Mouse (Mus musculus) small intestine, adult 2 months (tissue): ENCODE measurements around the gene Hltf. TPM values are rescaled to one million over a fixed set of nuclear protein-coding genes. Genes with fewer than 3 reads are reported as not detected.
"Not testable (repeated sequence)": the region's sequence is repeated elsewhere in the genome, so short reads cannot be mapped to it uniquely, and the experiment has no call there.

ENCODE experiments used
- H3K27ac ChIP-seq: fragments of 200-500 bp; 2 replicates; pipeline ENCODE4 v1.5.1; 2012; ENCODE audit warnings: low read depth, low read length, control low read depth, inconsistent platforms; ENCODE audit not compliant: insufficient read depth
- H3K27me3 ChIP-seq: fragments of 200-500 bp; 2 replicates; pipeline ENCODE4 v1.6.1; 2012; ENCODE audit warnings: mild to moderate bottlenecking, moderate library complexity, low read length, inconsistent platforms; ENCODE audit not compliant: control insufficient read depth, insufficient read depth
- H3K36me3 ChIP-seq: fragments of 200-500 bp; 2 replicates; pipeline ENCODE4 v1.6.1; 2012; ENCODE audit warnings: mild to moderate bottlenecking, low read length, control low read depth, inconsistent platforms; ENCODE audit not compliant: control insufficient read depth, insufficient read depth
- H3K4me1 ChIP-seq: fragments of 200-500 bp; 2 replicates; pipeline ENCODE4 v1.6.1; 2012; ENCODE audit warnings: low read length, inconsistent platforms, mixed read lengths; ENCODE audit not compliant: control insufficient read depth, insufficient read depth, insufficient read length
- H3K4me3 ChIP-seq: fragments of 200-500 bp; 2 replicates; pipeline ENCODE4 v1.5.1; 2012; ENCODE audit warnings: low read depth, mild to moderate bottlenecking, control low read depth, inconsistent platforms, low read length, moderate library complexity
- CTCF ChIP-seq: fragments of 200-500 bp; IDR thresholded peaks from 2 replicates; pipeline ENCODE4 v1.5.1; 2012; ENCODE audit warnings: low read depth, mild to moderate bottlenecking, control low read depth, inconsistent platforms, low read length, moderate library complexity, mixed read lengths; ENCODE audit not compliant: insufficient replicate concordance, insufficient read length; ENCODE audit errors: extremely low read depth
- POLR2A ChIP-seq: fragments of 200-500 bp; IDR thresholded peaks from 2 replicates; pipeline ENCODE4 v1.6.1; 2012; ENCODE audit warnings: low read depth, mild to moderate bottlenecking, control low read depth, inconsistent platforms, low read length, moderate library complexity
- WGBS: fragments of 180-500 bp; shearing (Covaris S2); methylation state at CpG from one replicate; pipeline ENCODE4 v1.1.7; 2018; 5-methylcytosine and 5-hydroxymethylcytosine counted together
- polyA plus RNA-seq: library from polyadenylated mRNA; depleted of rRNA; stranded (reverse); fragments of >200 nt; gene quantifications from 2 replicates; pipeline ENCODE4 v1.2.3, GENCODE M21; 2012; rRNA removed

The Hltf gene
- polyA plus RNA-seq: 0.75 and 1.4 TPM in 2 replicates

GRCm38 (mm10) chr3:20057306-20058196 is at the start of gene Hltf:
TSS of gene Hltf (plus strand) at chr3:20057811.
- Histone ChIP-seq H3K27me3 (no peaks in the 10 kb centered on the region), H3K4me1 (no peaks in the 10 kb centered on the region), H3K4me3 (peak within 1 kb of the TSS; percentile 89), H3K36me3 (peaks cover 3% of the 10 kb centered on the region), H3K27ac (peak within 1 kb of the TSS; percentile 73)
- no peak for TF ChIP-seq CTCF
- peak; percentile 62; the same call in 1 of the 2 replicates for TF ChIP-seq POLR2A
- WGBS: 1% methylated on average over 47 of the region's 54 CpGs

GRCm38 (mm10) chr3:20010464-20010863 is 47.1 kb upstream of the Hltf start:
- Histone ChIP-seq H3K36me3 (peaks cover 38% of the 10 kb centered on the region), H3K4me3 (no peak overlapping the region), H3K27me3 (no peaks in the 10 kb centered on the region), H3K4me1 (no peaks in the 10 kb centered on the region), H3K27ac (no peak overlapping the region)
- TF ChIP-seq CTCF (no peak), POLR2A (no peak)
- WGBS: 88% methylated on average over 9 of the region's 9 CpGs

- not testable (repeated sequence) for H3K4me3 ChIP-seq, H3K27me3 ChIP-seq, H3K27ac ChIP-seq, H3K4me1 ChIP-seq
- 91% methylated on average over 7 of the region's 7 CpGs for WGBS
- peaks cover 42% of the 10 kb centered on the region for H3K36me3 ChIP-seq
Measured at GRCm38 (mm10) chr3:20010905-20011304, 46.7 kb upstream of the Hltf start.

GRCm38 (mm10) chr3:20014454-20014853 is 43.2 kb upstream of the Hltf start:
- Histone ChIP-seq H3K27ac (no peak overlapping the region), H3K4me1 (no peaks in the 10 kb centered on the region), H3K4me3 (no peak overlapping the region), H3K27me3 (no peaks in the 10 kb centered on the region), H3K36me3 (peaks cover 52% of the 10 kb centered on the region)
- 99% methylated on average over 2 of the region's 2 CpGs for WGBS
- TF ChIP-seq POLR2A (no peak), CTCF (no peak)

GRCm38 (mm10) chr3:20018076-20018475 is 39.5 kb upstream of the Hltf start:
- no peak overlapping the region for H3K27ac ChIP-seq
- no peak overlapping the region for H3K4me3 ChIP-seq
- WGBS: 64% methylated on average over 8 of the region's 8 CpGs

GRCm38 (mm10) chr3:20023832-20024231 is 33.8 kb upstream of the Hltf start:
- TF ChIP-seq POLR2A (no peak), CTCF (no peak)
- peaks cover 40% of the 10 kb centered on the region for H3K36me3 ChIP-seq
- H3K27ac ChIP-seq: no peak overlapping the region
- no peak overlapping the region for H3K4me3 ChIP-seq
- no peaks in the 10 kb centered on the region for H3K27me3 ChIP-seq
- H3K4me1 ChIP-seq: no peaks in the 10 kb centered on the region
- 20% methylated on average over 1 of the region's 1 CpGs for WGBS

More at GRCm38 (mm10) chr3:20018076-20018475, 39.5 kb upstream of the Hltf start:
- peaks cover 43% of the 10 kb centered on the region for H3K36me3 ChIP-seq
- H3K27me3 ChIP-seq: no peaks in the 10 kb centered on the region
- TF ChIP-seq POLR2A: no peak
- TF ChIP-seq CTCF: no peak
- no peaks in the 10 kb centered on the region for H3K4me1 ChIP-seq

GRCm38 (mm10) chr3:20026481-20026880 is 31.1 kb upstream of the Hltf start:
- no peaks in the 10 kb centered on the region for H3K27me3 ChIP-seq
- TF ChIP-seq POLR2A (no peak), CTCF (no peak)
- no peak overlapping the region; the same call in 1 of the 2 replicates for H3K27ac ChIP-seq
- H3K4me1 ChIP-seq: no peaks in the 10 kb centered on the region
- H3K4me3 ChIP-seq: no peak overlapping the region
- peaks cover 39% of the 10 kb centered on the region for H3K36me3 ChIP-seq
